Mouse (Mus musculus) liver, embryonic 18 days (tissue): ENCODE measurements around the gene Depdc1a. TPM values are rescaled to one million over a fixed set of nuclear protein-coding genes. Genes with fewer than 3 reads are reported as not detected.

ENCODE experiments used
- polyA plus RNA-seq: library from polyadenylated mRNA; depleted of rRNA; stranded (reverse); fragments of >200 nt; gene quantifications from 2 replicates; pipeline ENCODE4 v1.2.3, GENCODE M21; 2012; rRNA removed

Gene Depdc1a
- polyA plus RNA-seq: 6.8 and 7.1 TPM in 2 replicates

GRCm38 (mm10) chr3:159495243-159495801 is at the start of gene Depdc1a:
TSS of gene Depdc1a (plus strand) at chr3:159495433.

Other genes with a start within 250 kb of the Depdc1a start
- not detected in 2 replicates for gene Rpe65, start 103.7 kb downstream of the Depdc1a start, polyA plus RNA-seq